Mouse (Mus musculus) kidney, embryonic 16.5 days (tissue): ENCODE data around the gene Sap18. TPM values are rescaled to one million over a fixed set of nuclear protein-coding genes. Genes with fewer than 3 reads are reported as not detected.

Source experiments
- ATAC-seq: fragments of 200-750 bp; cut with Nextera tagmentation; 2 replicates; pipeline ENCODE4 v1.8.0; 2017; ENCODE audit warnings: moderate TSS enrichment; ENCODE audit not compliant: low FRiP score, low TSS enrichment
- H3K27ac ChIP-seq: fragments of 300-500 bp; sonication (generic); 2 replicates; pipeline ENCODE4 v1.5.1; 2014; ENCODE audit warnings: low read length
- H3K27me3 ChIP-seq: fragments of 300-500 bp; sonication (generic); 2 replicates; pipeline ENCODE4 v1.6.1; 2014; ENCODE audit warnings: low read length, control low read depth, mixed read lengths; ENCODE audit not compliant: insufficient read depth
- H3K36me3 ChIP-seq: fragments of 300-500 bp; sonication (generic); 2 replicates; pipeline ENCODE4 v1.6.1; 2014; ENCODE audit warnings: low read length, control low read depth, mixed read lengths; ENCODE audit not compliant: insufficient read depth
- H3K4me1 ChIP-seq: fragments of 300-500 bp; sonication (generic); 2 replicates; pipeline ENCODE4 v1.6.1; 2014; ENCODE audit warnings: low read length, control low read depth, mixed read lengths; ENCODE audit not compliant: insufficient read depth
- H3K4me2 ChIP-seq: fragments of 300-500 bp; sonication (generic); replicated peaks from 2 replicates; pipeline ENCODE4 v1.6.1; 2014; ENCODE audit warnings: low read depth, low read length
- H3K4me3 ChIP-seq: fragments of 300-500 bp; sonication (generic); 2 replicates; pipeline ENCODE4 v1.5.1; 2014; ENCODE audit warnings: mild to moderate bottlenecking, low read length
- H3K9ac ChIP-seq: fragments of 300-500 bp; sonication (generic); replicated peaks from 2 replicates; pipeline ENCODE4 v1.6.1; 2014; ENCODE audit warnings: low read length
- H3K9me3 ChIP-seq: fragments of 300-500 bp; sonication (generic); 2 replicates; pipeline ENCODE4 v1.6.1; 2016; ENCODE audit warnings: low read length, control low read depth
- WGBS: fragments of 180-500 bp; shearing (Covaris S2); extraction: QIAGEN DNeasy Blood & Tissue Kit; methylation state at CpG from one replicate; pipeline ENCODE4 v1.1.7; 2014; 5-methylcytosine and 5-hydroxymethylcytosine counted together
- polyA plus RNA-seq: library from polyadenylated mRNA; unstranded; fragments of >200 nt; fragmentation: Nextera tagmentation; extraction: Ambion mirVana; gene quantifications from 2 replicates; pipeline ENCODE4 v1.2.1, GENCODE M21; 2015

Gene Sap18
- polyA plus RNA-seq, 1 experiment from 2014 or later = 25.4 TPM

DNA sequence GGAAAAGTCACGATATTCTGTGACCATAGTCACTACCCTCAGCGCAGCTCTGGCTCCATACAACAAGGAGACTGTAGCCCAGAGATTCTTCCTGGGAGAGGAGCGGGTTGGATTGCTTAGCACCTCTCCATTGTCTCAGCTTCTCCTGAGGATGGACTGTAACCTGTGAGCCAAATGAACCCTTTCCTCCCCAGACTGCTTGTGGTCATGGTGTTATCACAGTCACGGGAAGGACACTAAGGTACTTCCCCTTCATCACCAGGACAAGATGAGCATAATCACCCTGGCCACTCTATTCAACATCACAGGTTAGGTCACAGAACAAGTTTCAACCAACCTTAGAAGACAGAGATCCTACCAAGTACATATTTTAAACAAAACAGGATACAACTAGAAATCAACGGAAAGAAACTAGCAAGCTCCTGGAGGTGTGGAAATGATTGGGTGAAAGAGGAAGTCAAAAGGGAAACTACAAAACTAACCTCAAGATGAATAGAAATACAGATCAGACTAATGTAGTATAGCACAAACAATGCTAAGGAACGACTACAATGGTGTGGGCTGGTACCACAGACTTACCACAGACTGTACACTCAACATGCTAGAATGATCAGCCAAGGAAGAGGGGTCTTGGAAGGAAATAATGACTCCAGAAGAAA lies 25.7 kb upstream of the Sap18 start:
- Histone ChIP-seq H3K9ac (no peak overlapping the region), H3K27ac (no peak overlapping the region), H3K9me3 (no peaks in the 10 kb centered on the region), H3K4me3 (no peak overlapping the region), H3K36me3 (no peaks in the 10 kb centered on the region), H3K27me3 (no peaks in the 10 kb centered on the region), H3K4me2 (no peak overlapping the region), H3K4me1 (no peaks in the 10 kb centered on the region)
- 81% methylated on average over 6 of the region's 6 CpGs for WGBS
- no peak for ATAC-seq

DNA sequence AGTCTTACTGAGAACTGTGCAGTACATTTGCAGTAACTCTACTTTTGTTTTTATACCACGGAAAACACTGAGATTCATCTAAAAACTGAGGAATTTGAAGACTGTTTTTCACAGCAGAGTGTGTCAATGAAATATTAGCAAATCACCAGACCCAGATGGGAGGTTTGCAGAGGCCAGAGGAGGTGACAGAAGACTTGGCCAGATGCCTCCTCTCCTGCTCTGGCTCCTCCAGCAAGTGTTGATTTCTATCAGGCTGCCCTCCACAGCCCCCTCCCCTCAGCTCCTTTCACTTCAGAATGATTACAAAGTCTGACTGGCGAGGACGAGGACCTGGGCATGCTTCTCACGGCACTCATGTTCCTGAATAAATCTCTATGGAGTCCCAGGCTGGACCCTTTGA lies 10.6 kb upstream of the Sap18 start:
- H3K36me3 ChIP-seq = no peaks in the 10 kb centered on the region
- H3K4me1 ChIP-seq = no peaks in the 10 kb centered on the region
- H3K4me2 ChIP-seq = no peak overlapping the region
- no peaks in the 10 kb centered on the region for H3K27me3 ChIP-seq
- no peak overlapping the region for H3K27ac ChIP-seq
- H3K9ac ChIP-seq = no peak overlapping the region
- no peaks in the 10 kb centered on the region for H3K9me3 ChIP-seq
- no peak overlapping the region for H3K4me3 ChIP-seq
- WGBS = 52% methylated on average over 4 of the region's 4 CpGs
- no peak for ATAC-seq

DNA sequence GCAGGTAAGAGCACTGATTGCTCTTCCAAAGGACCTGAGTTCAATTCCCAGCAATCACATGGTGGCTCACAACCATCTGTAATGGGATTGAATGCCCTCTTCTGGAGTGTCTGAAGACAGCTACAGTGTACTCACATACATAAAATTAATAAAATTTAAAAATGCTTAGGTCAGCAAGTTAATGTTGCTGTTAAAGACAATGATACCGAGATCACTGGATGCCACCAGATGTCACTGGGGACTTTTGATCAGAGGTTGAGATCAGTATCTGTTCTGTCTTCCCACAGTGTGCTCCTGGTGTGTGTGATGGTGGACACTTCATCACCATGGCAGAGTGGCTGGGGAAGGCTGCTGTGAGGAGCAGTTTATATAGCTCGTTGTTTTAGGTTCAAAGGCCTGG lies 8.7 kb upstream of the Sap18 start:
- H3K9ac ChIP-seq = no peak overlapping the region
- WGBS = 62% methylated on average over 2 of the region's 2 CpGs
- ATAC-seq = no peak

DNA sequence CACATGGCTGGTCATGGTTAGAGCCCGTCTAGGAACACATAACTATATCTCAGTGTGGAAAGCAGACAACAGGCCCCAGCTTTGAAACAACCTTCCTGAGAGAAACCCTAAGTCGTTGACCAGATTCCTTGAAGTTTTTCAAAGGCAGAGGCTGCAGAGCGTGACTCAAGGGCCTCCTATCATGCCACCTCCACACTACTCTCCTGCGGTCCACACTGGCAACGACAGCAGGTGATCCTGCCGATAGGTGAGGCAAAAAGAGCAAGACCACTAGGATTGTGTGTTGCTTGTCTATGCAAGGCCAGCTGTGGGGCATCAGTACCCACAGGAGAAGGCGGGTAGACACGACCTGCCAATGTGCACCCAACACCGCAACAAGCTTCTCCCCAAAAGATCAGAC lies 8.2 kb upstream of the Sap18 start:
- Histone ChIP-seq H3K4me2 (no peak overlapping the region), H3K4me3 (no peak overlapping the region), H3K27ac (no peak overlapping the region), H3K9ac (no peak overlapping the region), H3K4me1 (no peaks in the 10 kb centered on the region), H3K27me3 (no peaks in the 10 kb centered on the region), H3K9me3 (no peaks in the 10 kb centered on the region), H3K36me3 (no peaks in the 10 kb centered on the region)
- 83% methylated on average over 9 of the region's 9 CpGs for WGBS
- ATAC-seq = no peak

More for the DNA sequence above, 8.7 kb upstream of the Sap18 start:
- Histone ChIP-seq H3K9me3 (no peaks in the 10 kb centered on the region), H3K4me1 (no peaks in the 10 kb centered on the region), H3K4me3 (no peak overlapping the region), H3K36me3 (no peaks in the 10 kb centered on the region), H3K27me3 (no peaks in the 10 kb centered on the region), H3K4me2 (no peak overlapping the region), H3K27ac (no peak overlapping the region)

DNA sequence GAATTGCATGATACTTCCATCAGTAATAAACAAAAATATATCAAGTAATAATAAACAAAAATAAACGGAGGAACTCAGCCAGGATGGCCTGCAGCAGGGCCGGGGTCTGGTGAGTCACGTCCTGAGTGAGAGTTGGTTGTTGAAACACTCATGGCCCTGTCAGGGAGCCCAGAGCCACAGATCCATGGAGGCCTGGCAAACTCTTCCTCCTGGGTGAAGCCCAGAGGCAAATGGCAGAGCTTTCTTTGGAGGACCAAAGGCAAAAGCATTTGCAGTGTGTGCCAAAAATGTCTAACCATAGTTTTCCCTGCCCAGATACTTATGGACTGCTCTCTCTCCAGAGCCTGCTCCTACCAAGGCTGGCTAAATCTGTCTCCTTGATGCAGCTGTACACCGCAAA lies 6.8 kb upstream of the Sap18 start:
- Histone ChIP-seq H3K9ac (no peak overlapping the region), H3K4me1 (no peaks in the 10 kb centered on the region), H3K4me3 (no peak overlapping the region), H3K27me3 (no peaks in the 10 kb centered on the region), H3K27ac (no peak overlapping the region), H3K4me2 (no peak overlapping the region), H3K9me3 (no peaks in the 10 kb centered on the region), H3K36me3 (no peaks in the 10 kb centered on the region)
- ATAC-seq = no peak
- 83% methylated on average over 4 of the region's 4 CpGs for WGBS

DNA sequence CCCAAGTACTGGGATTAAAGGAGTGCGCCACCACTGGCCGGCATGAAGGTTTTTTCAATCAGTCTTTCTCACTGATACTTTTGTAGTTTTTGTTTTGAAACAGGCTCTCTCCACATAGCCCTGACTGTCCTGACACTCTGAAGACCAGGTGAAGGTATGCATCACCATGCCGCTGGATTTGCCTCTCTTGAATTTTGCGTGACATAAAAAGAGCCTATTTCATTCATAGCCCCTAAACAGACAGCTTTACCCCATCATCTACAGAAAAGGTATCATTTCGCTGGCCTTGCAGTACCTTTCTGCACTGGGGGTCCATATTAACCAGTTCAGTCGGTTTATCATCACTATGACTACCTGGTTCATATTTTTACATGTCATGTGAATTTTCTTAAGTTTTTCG lies 429 bp upstream of the Sap18 start:
- Histone ChIP-seq H3K4me1 (peaks cover 16% of the 10 kb centered on the region), H3K36me3 (peaks cover 5% of the 10 kb centered on the region), H3K4me3 (peak overlapping the region; percentile 89), H3K4me2 (peak overlapping the region; percentile 73), H3K27me3 (no peaks in the 10 kb centered on the region), H3K9me3 (no peaks in the 10 kb centered on the region), H3K9ac (peak overlapping the region; percentile 64), H3K27ac (0 out of 2 replicates have a peak overlapping the region, but pooled peaks have one; percentile 38)
- 12% methylated on average over 7 of the region's 7 CpGs for WGBS
- ATAC-seq = peak; percentile 64

DNA sequence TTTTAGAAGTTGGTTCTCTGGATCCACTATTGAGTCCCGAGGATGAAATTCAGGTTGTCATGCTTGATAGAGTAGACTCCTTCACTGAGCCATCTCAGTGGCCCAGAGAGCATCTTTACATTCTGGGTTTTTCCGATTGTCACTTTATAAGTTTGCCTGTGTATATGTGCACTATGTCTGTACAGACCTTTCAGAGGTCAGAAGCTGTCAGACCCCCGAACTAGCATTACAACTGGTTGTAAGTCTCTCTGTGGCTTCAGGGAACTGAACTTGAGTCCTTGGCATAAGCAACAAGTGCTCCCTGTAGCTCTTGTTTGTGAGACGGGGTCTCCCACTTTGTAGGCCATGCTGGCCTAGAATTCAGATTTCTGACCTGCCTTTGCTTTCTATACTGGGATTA lies 5.8 kb downstream of the Sap18 start:
- Histone ChIP-seq H3K9me3 (no peaks in the 10 kb centered on the region), H3K27me3 (no peaks in the 10 kb centered on the region), H3K27ac (no peak overlapping the region), H3K36me3 (peaks cover 53% of the 10 kb centered on the region), H3K4me2 (no peak overlapping the region), H3K4me3 (no peak overlapping the region), H3K9ac (no peak overlapping the region), H3K4me1 (peaks cover 14% of the 10 kb centered on the region)
- 84% methylated on average over 4 of the region's 4 CpGs for WGBS
- ATAC-seq = no peak

DNA sequence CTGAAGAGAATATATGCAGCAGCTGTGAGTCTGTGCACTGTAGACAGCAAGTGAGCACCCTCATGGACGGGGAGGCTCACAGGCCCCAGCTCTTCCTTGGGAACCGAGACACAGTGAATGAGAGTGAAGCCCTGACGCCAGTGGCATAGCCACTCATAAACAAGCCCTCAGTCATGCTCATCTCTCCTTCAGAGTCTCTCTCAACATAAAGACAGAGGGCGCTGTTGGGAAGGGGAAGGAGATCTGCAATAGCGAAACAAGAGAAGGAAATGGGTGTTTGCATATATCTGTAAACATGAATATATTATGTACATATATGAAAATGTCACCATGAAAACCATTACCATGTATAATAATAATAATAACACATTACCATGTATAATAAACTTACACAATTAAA lies 10.6 kb downstream of the Sap18 start:
- H3K9me3 ChIP-seq = no peaks in the 10 kb centered on the region
- no peak overlapping the region for H3K4me2 ChIP-seq
- no peak overlapping the region for H3K4me3 ChIP-seq
- ATAC-seq = no peak
- H3K9ac ChIP-seq = no peak overlapping the region
- 87% methylated on average over 5 of the region's 5 CpGs for WGBS
- H3K36me3 ChIP-seq = peaks cover 71% of the 10 kb centered on the region
- H3K4me1 ChIP-seq = no peaks in the 10 kb centered on the region
- no peaks in the 10 kb centered on the region for H3K27me3 ChIP-seq
- H3K27ac ChIP-seq = no peak overlapping the region

DNA sequence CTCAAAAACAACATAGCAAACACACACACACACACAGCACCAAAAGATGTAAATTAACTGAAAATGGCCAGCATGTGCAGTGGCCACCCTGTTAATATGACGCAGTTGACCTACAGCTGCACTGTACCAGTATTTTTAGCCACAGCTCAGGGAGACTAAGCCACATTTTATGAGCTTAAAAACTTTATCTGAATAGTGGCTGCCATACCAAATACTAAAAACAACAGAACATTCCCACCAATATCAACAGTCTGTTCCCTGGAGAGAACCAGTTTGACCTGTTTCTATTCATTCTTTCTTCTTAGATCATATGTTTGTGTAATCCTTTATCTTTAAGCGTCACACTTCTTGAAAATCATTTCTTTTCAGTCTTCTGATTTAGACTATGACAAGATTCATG lies 12.9 kb downstream of the Sap18 start:
- H3K4me3 ChIP-seq = no peak overlapping the region
- no peak overlapping the region for H3K9ac ChIP-seq
- no peak for ATAC-seq
- H3K36me3 ChIP-seq = peaks cover 60% of the 10 kb centered on the region
- WGBS = 80% methylated on average over 2 of the region's 2 CpGs
- no peak overlapping the region for H3K27ac ChIP-seq
- H3K4me1 ChIP-seq = no peaks in the 10 kb centered on the region
- no peak overlapping the region for H3K4me2 ChIP-seq
- no peaks in the 10 kb centered on the region for H3K9me3 ChIP-seq
- no peaks in the 10 kb centered on the region for H3K27me3 ChIP-seq

DNA sequence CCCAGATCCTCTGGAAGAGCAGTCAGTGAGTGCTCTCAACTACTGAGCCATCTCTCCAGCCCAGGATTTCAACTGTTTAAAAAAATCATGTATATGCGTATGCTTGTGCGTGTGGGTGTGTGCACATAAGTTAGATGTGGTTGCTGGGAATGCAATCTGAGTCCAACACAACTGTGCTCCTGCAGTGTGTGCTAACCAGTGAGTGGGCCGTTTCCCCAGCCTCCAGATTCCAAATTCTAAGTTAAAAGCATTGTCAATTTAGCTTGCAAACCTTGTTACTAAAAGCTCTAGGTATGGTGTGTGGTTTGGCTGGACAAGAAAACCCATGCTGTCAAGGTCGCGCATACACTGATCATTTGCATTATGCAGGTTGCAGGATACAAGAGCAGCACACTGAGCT lies 13.9 kb downstream of the Sap18 start:
- Histone ChIP-seq H3K27ac (no peak overlapping the region), H3K36me3 (peaks cover 57% of the 10 kb centered on the region), H3K4me3 (no peak overlapping the region), H3K9ac (no peak overlapping the region), H3K9me3 (no peaks in the 10 kb centered on the region), H3K27me3 (no peaks in the 10 kb centered on the region), H3K4me2 (no peak overlapping the region), H3K4me1 (no peaks in the 10 kb centered on the region)
- no peak for ATAC-seq
- 93% methylated on average over 5 of the region's 5 CpGs for WGBS
